Mouse (Mus musculus) MEL (cell line): ENCODE measurements around the gene Sh2d6. TPM values are rescaled to one million over a fixed set of nuclear protein-coding genes. Genes with fewer than 3 reads are reported as not detected.

ENCODE experiments used
- DNase-seq: peaks from one replicate; pipeline ENCODE4 v3.0.0; 2011; ENCODE audit warnings: low read depth, low spot score
- H3K27ac ChIP-seq: 2 replicates; pipeline ENCODE4 v1.5.1; 2012; ENCODE audit warnings: low read depth, mild to moderate bottlenecking, control low read depth, low read length, moderate library complexity; ENCODE audit not compliant: control insufficient read depth
- H3K27me3 ChIP-seq, 2 experiments: fragments of 150-350 bp in 1 of 2; sonication (generic) in 1 of 2; 2 replicates each; pipeline ENCODE4 v1.6.1; 2012; ENCODE audit warnings: low read length in 2 of 2, mild to moderate bottlenecking in 2 of 2, improper control_type of control experiment in 1 of 2, moderate library complexity in 1 of 2; ENCODE audit not compliant: insufficient read depth in 2 of 2, control insufficient read depth in 1 of 2
- H3K36me3 ChIP-seq, 2 experiments: 2 replicates each; pipeline ENCODE4 v1.6.1; 2012 to 2014; ENCODE audit warnings: low read length in 2 of 2, improper control_type of control experiment in 1 of 2, inconsistent platforms in 1 of 2, mild to moderate bottlenecking in 1 of 2; ENCODE audit not compliant: insufficient read depth in 2 of 2, control insufficient read depth in 1 of 2
- H3K4me1 ChIP-seq, 2 experiments: fragments of 150-350 bp in 1 of 2; sonication (generic) in 1 of 2; 2 replicates each; pipeline ENCODE4 v1.6.1; 2012; ENCODE audit warnings: low read length in 2 of 2, improper control_type of control experiment in 1 of 2, mild to moderate bottlenecking in 1 of 2; ENCODE audit not compliant: insufficient read depth in 2 of 2, control insufficient read depth in 1 of 2
- H3K4me3 ChIP-seq, 2 experiments: fragments of 150-350 bp in 1 of 2; sonication (generic) in 1 of 2; 2 replicates each; pipeline ENCODE4 v1.5.1; 2012; ENCODE audit warnings: low read depth in 2 of 2, low read length in 2 of 2, mild to moderate bottlenecking in 2 of 2, moderate library complexity in 2 of 2, control low read depth in 1 of 2, improper control_type of control experiment in 1 of 2; ENCODE audit not compliant: control insufficient read depth in 1 of 2, insufficient read depth in 1 of 2
- H3K79me2 ChIP-seq: 2 replicates; pipeline ENCODE4 v1.6.1; 2012; ENCODE audit warnings: mild to moderate bottlenecking, low read length, moderate library complexity; ENCODE audit not compliant: control insufficient read depth, poor library complexity, insufficient read depth
- H3K9ac ChIP-seq: 2 replicates; pipeline ENCODE4 v1.6.1; 2012; ENCODE audit warnings: low read depth, mild to moderate bottlenecking, control low read depth, low read length, moderate library complexity; ENCODE audit not compliant: control insufficient read depth, poor library complexity, severe bottlenecking
- H3K9me3 ChIP-seq: fragments of 150-350 bp; sonication (generic); replicated peaks from 2 replicates; pipeline ENCODE4 v1.6.1; 2012; ENCODE audit warnings: mild to moderate bottlenecking, low read length, improper control_type of control experiment, moderate library complexity; ENCODE audit not compliant: insufficient read depth
- BHLHE40 ChIP-seq: IDR thresholded peaks from 2 replicates; pipeline ENCODE4 v1.6.1; 2012; ENCODE audit warnings: low read depth, mild to moderate bottlenecking, inconsistent platforms, low read length, improper control_type of control experiment, borderline replicate concordance
- CHD2 ChIP-seq: IDR thresholded peaks from 2 replicates; pipeline ENCODE4 v1.6.1; 2011; ENCODE audit warnings: low read length, improper control_type of control experiment
- CTCF ChIP-seq, 3 experiments: IDR thresholded peaks in 2 of 3; conservative IDR thresholded peaks in 1 of 3; 2 replicates each; pipeline ENCODE4 v1.5.1; 2011 to 2012; ENCODE audit warnings: low read length in 3 of 3, low read depth in 2 of 3, mild to moderate bottlenecking in 2 of 3, improper control_type of control experiment in 1 of 3, inconsistent platforms in 1 of 3, mixed read lengths in 1 of 3, moderate library complexity in 1 of 3; ENCODE audit not compliant: control insufficient read depth in 1 of 3, insufficient read depth in 1 of 3, poor library complexity in 1 of 3, severe bottlenecking in 1 of 3
- E2F4 ChIP-seq: IDR thresholded peaks from 2 replicates; pipeline ENCODE4 v1.6.1; 2011; ENCODE audit warnings: low read depth, low read length, improper control_type of control experiment, borderline replicate concordance
- EP300 ChIP-seq, 2 experiments: IDR thresholded peaks; 2 replicates each; pipeline ENCODE4 v1.6.1; 2011; ENCODE audit warnings: improper control_type of control experiment in 2 of 2, low read length in 2 of 2, low read depth in 1 of 2, mild to moderate bottlenecking in 1 of 2
- ETS1 ChIP-seq: IDR thresholded peaks from 2 replicates; pipeline ENCODE4 v1.6.1; 2012; ENCODE audit warnings: low read depth, mild to moderate bottlenecking, inconsistent platforms, low read length, improper control_type of control experiment, moderate library complexity
- GABPA ChIP-seq: IDR thresholded peaks from 2 replicates; pipeline ENCODE4 v1.6.1; 2012; ENCODE audit warnings: low read depth, mild to moderate bottlenecking, inconsistent platforms, low read length, improper control_type of control experiment, moderate library complexity
- HCFC1 ChIP-seq: IDR thresholded peaks from 2 replicates; pipeline ENCODE4 v1.6.1; 2012; ENCODE audit warnings: low read depth, mild to moderate bottlenecking, inconsistent platforms, low read length, improper control_type of control experiment, moderate library complexity
- JUND ChIP-seq: IDR thresholded peaks from 2 replicates; pipeline ENCODE4 v1.6.1; 2011; ENCODE audit warnings: low read depth, mild to moderate bottlenecking, improper control_type of control experiment, low read length
- KAT2A ChIP-seq: conservative IDR thresholded peaks from 2 replicates; pipeline ENCODE4 v1.6.1; 2012; ENCODE audit warnings: low read depth, low read length, improper control_type of control experiment, inconsistent platforms
- MAFK ChIP-seq: IDR thresholded peaks from 2 replicates; pipeline ENCODE4 v1.6.1; 2011; ENCODE audit warnings: low read depth, mild to moderate bottlenecking, low read length, improper control_type of control experiment, borderline replicate concordance
- MAX ChIP-seq: IDR thresholded peaks from 2 replicates; pipeline ENCODE4 v1.6.1; 2011; ENCODE audit warnings: low read length, improper control_type of control experiment
- MAZ ChIP-seq: IDR thresholded peaks from 2 replicates; pipeline ENCODE4 v1.6.1; 2012; ENCODE audit warnings: low read depth, mild to moderate bottlenecking, inconsistent platforms, low read length, improper control_type of control experiment
- MXI1 ChIP-seq: IDR thresholded peaks from 2 replicates; pipeline ENCODE4 v1.6.1; 2011; ENCODE audit warnings: mild to moderate bottlenecking, low read depth, low read length, improper control_type of control experiment
- MYC ChIP-seq: IDR thresholded peaks from 2 replicates; pipeline ENCODE4 v1.6.1; 2011; ENCODE audit warnings: low read depth, mild to moderate bottlenecking, low read length, improper control_type of control experiment, moderate library complexity
- NELFE ChIP-seq: IDR thresholded peaks from 2 replicates; pipeline ENCODE4 v1.6.1; 2011; ENCODE audit warnings: low read depth, low read length, improper control_type of control experiment
- POLR2AphosphoS5 ChIP-seq: IDR thresholded peaks from 2 replicates; pipeline ENCODE4 v1.6.1; 2012; ENCODE audit warnings: low read depth, borderline replicate concordance, mild to moderate bottlenecking, inconsistent platforms, low read length, moderate library complexity, mixed read lengths
- RAD21 ChIP-seq: IDR thresholded peaks from 2 replicates; pipeline ENCODE4 v1.6.1; 2011; ENCODE audit warnings: mild to moderate bottlenecking, low read depth, low read length, improper control_type of control experiment
- SIN3A ChIP-seq: IDR thresholded peaks from 2 replicates; pipeline ENCODE4 v1.6.1; 2012; ENCODE audit warnings: low read length, improper control_type of control experiment, inconsistent platforms
- TAL1 ChIP-seq: IDR thresholded peaks from 2 replicates; pipeline ENCODE4 v1.6.1; 2012; ENCODE audit warnings: mild to moderate bottlenecking, inconsistent platforms, low read length, moderate library complexity, mixed read lengths
- TBP ChIP-seq: IDR thresholded peaks from 2 replicates; pipeline ENCODE4 v1.8.0; 2011; ENCODE audit warnings: low read depth, low read length, improper control_type of control experiment
- TCF12 ChIP-seq: IDR thresholded peaks from 2 replicates; pipeline ENCODE4 v1.6.1; 2014; ENCODE audit warnings: low read depth, mild to moderate bottlenecking, inconsistent platforms, low read length, improper control_type of control experiment, moderate library complexity
- UBTF ChIP-seq: IDR thresholded peaks from 2 replicates; pipeline ENCODE4 v1.6.1; 2012; ENCODE audit warnings: low read depth, mild to moderate bottlenecking, inconsistent platforms, low read length, improper control_type of control experiment, moderate library complexity, borderline replicate concordance; ENCODE audit not compliant: insufficient read depth
- USF1 ChIP-seq: IDR thresholded peaks from 2 replicates; pipeline ENCODE4 v1.6.1; 2014; ENCODE audit warnings: low read depth, mild to moderate bottlenecking, inconsistent platforms, low read length, improper control_type of control experiment, moderate library complexity
- USF2 ChIP-seq, 2 experiments: IDR thresholded peaks; 2 replicates each; pipeline ENCODE4 v1.6.1; 2011 to 2012; ENCODE audit warnings: improper control_type of control experiment in 2 of 2, low read length in 2 of 2, borderline replicate concordance in 1 of 2, inconsistent platforms in 1 of 2, low read depth in 1 of 2, mild to moderate bottlenecking in 1 of 2; ENCODE audit not compliant: insufficient read depth in 1 of 2
- ZC3H11A ChIP-seq: IDR thresholded peaks from 2 replicates; pipeline ENCODE4 v1.6.1; 2012; ENCODE audit warnings: low read depth, mild to moderate bottlenecking, inconsistent platforms, low read length, improper control_type of control experiment
- ZKSCAN1 ChIP-seq: IDR thresholded peaks from 2 replicates; pipeline ENCODE4 v1.6.1; 2012; ENCODE audit warnings: low read depth, mild to moderate bottlenecking, inconsistent platforms, low read length, improper control_type of control experiment, moderate library complexity
- ZMIZ1 ChIP-seq: IDR thresholded peaks from 2 replicates; pipeline ENCODE4 v1.6.1; 2012; ENCODE audit warnings: low read depth, mild to moderate bottlenecking, inconsistent platforms, low read length, improper control_type of control experiment, moderate library complexity
- ZNF384 ChIP-seq: IDR thresholded peaks from 2 replicates; pipeline ENCODE4 v1.6.1; 2012; ENCODE audit warnings: low read depth, mild to moderate bottlenecking, inconsistent platforms, low read length, improper control_type of control experiment
- polyA plus RNA-seq, 2 experiments: library from polyadenylated mRNA; stranded (reverse) in 1 of 2; unstranded in 1 of 2; fragments of >175 nt in 1 of 2; fragments of >200 nt in 1 of 2; gene quantifications; 2 replicates each; pipeline versions ENCODE4 v1.2.1 to v1.2.4; 2012; ENCODE audit warnings: low replicate concordance in 2 of 2, low read depth in 1 of 2; ENCODE audit not compliant: insufficient read length in 2 of 2, insufficient read depth in 1 of 2, missing spikeins in 1 of 2
- total RNA-seq: library from RNA; depleted of rRNA; stranded (reverse); fragments of 300-350 nt; gene quantifications from 2 replicates; pipeline ENCODE4 v1.2.3, GENCODE M21; 2012; rRNA removed

The Sh2d6 gene
- total RNA-seq, result not detected in 2 replicates
- polyA plus RNA-seq, result under 1 TPM in 1 of 2 experiments, not detected in 1; 0.17 TPM

DNA sequence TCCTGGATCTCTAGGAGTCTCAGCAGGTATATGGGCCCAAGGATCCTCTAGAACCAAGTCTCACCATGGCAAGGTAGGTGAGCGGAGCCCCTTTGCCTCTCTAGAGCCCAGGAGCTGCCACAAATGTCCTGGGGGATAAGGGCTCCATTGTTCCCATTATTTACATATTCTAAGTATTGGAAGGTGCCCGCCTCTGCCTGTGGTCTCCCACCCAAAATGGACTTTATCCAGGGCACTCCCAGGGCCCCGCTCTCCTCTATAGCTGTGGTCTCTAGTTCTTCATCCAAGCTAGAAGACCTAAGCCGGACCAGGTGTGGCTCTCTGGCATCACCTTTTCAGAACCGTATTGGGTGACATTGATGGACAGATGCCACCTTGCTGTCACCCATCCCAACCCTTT lies at the start of gene Sh2d6:
TSS of gene Sh2d6 (minus strand) at position 101 of the 400 bp plus-strand sequence.
- no peak within 1 kb of the TSS for H3K9ac ChIP-seq
- TF ChIP-seq TCF12 (no peak), E2F4 (no peak), ZC3H11A (no peak), JUND (no peak), ETS1 (no peak), MYC (no peak), ZMIZ1 (no peak), CTCF (IDR thresholded peaks at IDR 0.05 in 2 of 3, conservative IDR thresholded peaks at IDR 0.05 in 1 of 3; ENCODE audit: control insufficient read depth in 1 of 3, insufficient read depth in 1 of 3, low read depth in 2 of 3, low read length in 3 of 3, poor library complexity in 1 of 3, severe bottlenecking in 1 of 3) (no peak), MXI1 (no peak), USF1 (no peak), GABPA (no peak), MAFK (no peak), SIN3A (no peak), BHLHE40 (no peak), ZNF384 (no peak), KAT2A (no peak), MAZ (no peak), USF2 (IDR thresholded peaks at IDR 0.05; ENCODE audit: borderline replicate concordance in 1 of 2, insufficient read depth in 1 of 2, low read depth in 1 of 2, low read length in 2 of 2) (no peak)
- TF ChIP-seq, all 39 proteins: peak for 0
- Histone ChIP-seq H3K4me1 (peaks cover 7% of the 10 kb centered on the region in 2 experiments; a peak in 3 of 4 replicates), H3K9me3 (no peaks in the 10 kb centered on the region), H3K36me3 (peaks cover 0 to 2% of the 10 kb centered on the region in 2 experiments; a peak in 1 of 4 replicates), H3K79me2 (no peaks in the 10 kb centered on the region), H3K4me3 (no peak within 1 kb of the TSS), H3K27me3 (no peaks in the 10 kb centered on the region), H3K27ac (no peak within 1 kb of the TSS)
- no peak for DNase-seq

GRCm38 (mm10) chr6:72570644-72571397 lies 49.3 kb upstream of the Sh2d6 start:
- Histone ChIP-seq H3K27me3 (no peaks in the 10 kb centered on the region), H3K27ac (no peak overlapping the region), H3K4me1 (peaks cover 0 to 2% of the 10 kb centered on the region in 2 experiments; a peak in 1 of 4 replicates), H3K4me3 (no peak overlapping the region), H3K9ac (no peak overlapping the region), H3K79me2 (no peaks in the 10 kb centered on the region), H3K9me3 (no peaks in the 10 kb centered on the region), H3K36me3 (peaks cover 0 to under 1% of the 10 kb centered on the region in 2 experiments; a peak in 1 of 4 replicates)
- DNase-seq, result no peak
- no peak for TF ChIP-seq CTCF (IDR thresholded peaks at IDR 0.05 in 2 of 3, conservative IDR thresholded peaks at IDR 0.05 in 1 of 3; ENCODE audit: control insufficient read depth in 1 of 3, insufficient read depth in 1 of 3, low read depth in 2 of 3, low read length in 3 of 3, poor library complexity in 1 of 3, severe bottlenecking in 1 of 3)
- TF ChIP-seq NELFE, result no peak
- TF ChIP-seq TCF12, result no peak
- TF ChIP-seq POLR2AphosphoS5, result no peak
- no peak for TF ChIP-seq CHD2
- TF ChIP-seq ETS1, result no peak
- no peak for TF ChIP-seq E2F4
- no peak for TF ChIP-seq RAD21
- TF ChIP-seq TBP, result no peak
- no peak for TF ChIP-seq UBTF
- TF ChIP-seq EP300 (IDR thresholded peaks at IDR 0.05; ENCODE audit: low read depth in 1 of 2, low read length in 2 of 2), result no peak
- no peak for TF ChIP-seq ZKSCAN1
- no peak for TF ChIP-seq USF2 (IDR thresholded peaks at IDR 0.05; ENCODE audit: borderline replicate concordance in 1 of 2, insufficient read depth in 1 of 2, low read depth in 1 of 2, low read length in 2 of 2)
- no peak for TF ChIP-seq HCFC1
- TF ChIP-seq MAX, result no peak
- TF ChIP-seq TAL1, result no peak
